Mouse (Mus musculus): ENCODE data around the gene Plxna4. TPM values are rescaled to one million over a fixed set of nuclear protein-coding genes. Genes with fewer than 3 reads are reported as not detected.
A peak's percentile ranks its signal among the peaks of the same experiment; 100 is the strongest.

The Plxna4 gene
- polyA plus RNA-seq, 1 experiment from 2014 or later = 7.4 TPM

GRCm38 (mm10) chr6:32330034-32330795 is 257.8 kb downstream of the Plxna4 start:
- Histone ChIP-seq H3K9me3 (ENCODE audit: control insufficient read depth, low read length) (no peaks in the 10 kb centered on the region), H3K9ac (ENCODE audit: low read length) (no peak overlapping the region), H3K36me3 (ENCODE audit: control insufficient read depth, insufficient read depth, low read length) (no peaks in the 10 kb centered on the region), H3K4me1 (ENCODE audit: control insufficient read depth, insufficient read depth, low read length) (peaks cover 6% of the 10 kb centered on the region), H3K27me3 (ENCODE audit: control insufficient read depth, insufficient read depth, low read length) (no peaks in the 10 kb centered on the region), H3K27ac (ENCODE audit: low read depth, low read length) (no peak overlapping the region), H3K4me3 (ENCODE audit: low read depth, low read length) (no peak overlapping the region), H3K4me2 (ENCODE audit: low read depth) (no peak overlapping the region)
- ATAC-seq (ENCODE audit: insufficient read depth, low FRiP score, low TSS enrichment) (no peak), DNase-seq (ENCODE audit: low spot score) (no peak)
- WGBS = 85% methylated on average over 9 of the region's 9 CpGs

DNA sequence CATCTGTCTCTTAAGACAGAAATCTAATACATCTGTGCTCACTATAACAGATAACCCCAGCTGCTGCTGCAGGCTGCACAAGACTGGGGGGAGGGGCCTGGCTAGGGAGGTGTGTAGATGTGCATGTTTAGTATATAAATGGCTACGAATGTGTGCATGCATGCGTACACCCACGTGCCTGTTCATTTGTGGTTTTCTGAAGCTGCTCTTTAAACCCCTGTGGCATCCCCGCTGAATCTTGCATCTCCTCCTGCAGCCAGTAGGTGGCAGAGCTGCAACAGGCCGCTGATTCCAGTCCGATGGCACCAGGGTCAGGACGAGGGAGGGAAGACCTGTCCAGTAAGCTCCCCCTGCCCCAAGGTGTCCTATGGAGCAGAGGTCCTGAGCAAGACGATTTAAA is 260.0 kb downstream of the Plxna4 start:
- no peak overlapping the region for H3K4me3 ChIP-seq (ENCODE audit: low read depth, low read length)
- no peaks in the 10 kb centered on the region for H3K27me3 ChIP-seq (ENCODE audit: control insufficient read depth, insufficient read depth, low read length)
- peak; percentile 68 for ATAC-seq (ENCODE audit: insufficient read depth, low FRiP score, low TSS enrichment)
- no peaks in the 10 kb centered on the region for H3K36me3 ChIP-seq (ENCODE audit: control insufficient read depth, insufficient read depth, low read length)
- peak; percentile 80 for DNase-seq (ENCODE audit: low spot score)
- WGBS = 6% methylated on average over 8 of the region's 8 CpGs
- H3K9me3 ChIP-seq (ENCODE audit: control insufficient read depth, low read length) = no peaks in the 10 kb centered on the region
- peaks cover 6% of the 10 kb centered on the region for H3K4me1 ChIP-seq (ENCODE audit: control insufficient read depth, insufficient read depth, low read length)
- H3K4me2 ChIP-seq (ENCODE audit: low read depth) = no peak overlapping the region
- H3K27ac ChIP-seq (ENCODE audit: low read depth, low read length) = no peak overlapping the region
- no peak overlapping the region for H3K9ac ChIP-seq (ENCODE audit: low read length)

DNA sequence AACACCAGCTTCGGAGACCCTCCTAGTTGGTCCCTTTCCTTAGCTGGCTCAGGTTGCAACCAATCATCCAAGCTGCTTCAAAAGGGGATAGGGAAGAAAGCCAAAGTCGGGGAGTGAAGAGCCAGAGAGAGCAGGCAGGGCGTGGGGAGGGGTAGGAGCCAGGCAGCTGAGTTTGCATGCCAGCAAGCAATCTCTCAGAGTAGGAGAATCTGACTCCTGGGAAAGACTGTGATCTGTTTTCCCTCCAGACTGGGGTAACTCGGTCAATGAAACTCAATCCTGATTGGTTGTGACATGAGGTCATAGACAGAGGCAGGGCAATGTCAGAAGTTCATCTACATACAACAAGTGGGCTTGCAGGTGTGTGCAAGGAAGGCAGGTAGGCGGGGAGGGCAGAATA is 260.8 kb downstream of the Plxna4 start:
- Histone ChIP-seq H3K36me3 (ENCODE audit: control insufficient read depth, insufficient read depth, low read length) (no peaks in the 10 kb centered on the region), H3K4me2 (ENCODE audit: low read depth) (no peak overlapping the region), H3K27ac (ENCODE audit: low read depth, low read length) (no peak overlapping the region), H3K4me3 (ENCODE audit: low read depth, low read length) (no peak overlapping the region), H3K4me1 (ENCODE audit: control insufficient read depth, insufficient read depth, low read length) (peaks cover 6% of the 10 kb centered on the region), H3K9ac (ENCODE audit: low read length) (no peak overlapping the region), H3K9me3 (ENCODE audit: control insufficient read depth, low read length) (no peaks in the 10 kb centered on the region), H3K27me3 (ENCODE audit: control insufficient read depth, insufficient read depth, low read length) (no peaks in the 10 kb centered on the region)
- no peak for ATAC-seq (ENCODE audit: insufficient read depth, low FRiP score, low TSS enrichment)
- WGBS = 30% methylated on average over 5 of the region's 5 CpGs
- DNase-seq (ENCODE audit: low spot score) = no peak

DNA sequence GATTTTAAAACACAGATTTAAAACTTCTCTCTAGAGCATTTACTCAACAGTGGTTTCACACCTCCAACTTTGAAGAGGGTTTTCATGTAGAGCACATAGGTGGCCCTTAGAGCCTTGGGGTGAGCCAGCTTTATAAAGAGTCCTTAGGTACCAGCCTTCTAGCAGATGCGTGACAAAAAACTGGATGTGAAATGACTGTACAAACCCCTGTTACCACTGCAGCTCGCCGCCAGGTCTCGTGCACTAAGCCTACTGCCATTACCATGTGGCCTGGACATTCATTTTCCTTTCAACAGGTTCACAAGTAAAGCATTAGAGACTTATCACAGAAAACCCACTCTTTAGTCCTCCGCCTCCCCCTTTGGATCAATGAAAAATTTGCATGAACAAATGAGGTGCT is 261.6 kb downstream of the Plxna4 start:
- peaks cover 6% of the 10 kb centered on the region for H3K4me1 ChIP-seq (ENCODE audit: control insufficient read depth, insufficient read depth, low read length)
- no peak overlapping the region for H3K9ac ChIP-seq (ENCODE audit: low read length)
- ATAC-seq (ENCODE audit: insufficient read depth, low FRiP score, low TSS enrichment) (no peak), DNase-seq (ENCODE audit: low spot score) (no peak)
- no peaks in the 10 kb centered on the region for H3K36me3 ChIP-seq (ENCODE audit: control insufficient read depth, insufficient read depth, low read length)
- no peak overlapping the region for H3K4me3 ChIP-seq (ENCODE audit: low read depth, low read length)
- WGBS = 92% methylated on average over 5 of the region's 5 CpGs
- H3K27ac ChIP-seq (ENCODE audit: low read depth, low read length) = no peak overlapping the region
- no peaks in the 10 kb centered on the region for H3K9me3 ChIP-seq (ENCODE audit: control insufficient read depth, low read length)
- no peak overlapping the region for H3K4me2 ChIP-seq (ENCODE audit: low read depth)
- no peaks in the 10 kb centered on the region for H3K27me3 ChIP-seq (ENCODE audit: control insufficient read depth, insufficient read depth, low read length)

DNA sequence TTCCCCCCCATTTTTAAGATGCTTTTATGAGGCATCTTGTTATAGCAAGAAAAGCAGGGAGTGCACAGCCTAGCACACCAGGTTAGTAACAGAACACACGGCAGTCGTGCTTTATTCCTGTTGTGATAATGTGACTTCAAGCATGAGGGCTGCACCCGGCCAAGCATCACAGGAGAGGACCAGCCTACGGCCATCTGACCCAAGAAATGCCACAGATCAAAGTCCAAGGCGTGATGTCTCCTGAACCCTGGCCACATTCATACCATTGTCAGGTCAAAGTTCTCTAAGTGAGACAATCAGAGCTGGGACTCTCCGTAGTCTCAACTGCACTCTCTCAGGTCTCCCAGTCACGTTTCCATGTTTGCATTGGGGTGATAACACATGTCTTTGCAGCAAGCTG is 262.1 kb downstream of the Plxna4 start:
- Histone ChIP-seq H3K9me3 (ENCODE audit: control insufficient read depth, low read length) (no peaks in the 10 kb centered on the region), H3K4me2 (ENCODE audit: low read depth) (no peak overlapping the region), H3K27me3 (ENCODE audit: control insufficient read depth, insufficient read depth, low read length) (no peaks in the 10 kb centered on the region), H3K9ac (ENCODE audit: low read length) (no peak overlapping the region), H3K27ac (ENCODE audit: low read depth, low read length) (no peak overlapping the region), H3K36me3 (ENCODE audit: control insufficient read depth, insufficient read depth, low read length) (no peaks in the 10 kb centered on the region), H3K4me3 (ENCODE audit: low read depth, low read length) (no peak overlapping the region), H3K4me1 (ENCODE audit: control insufficient read depth, insufficient read depth, low read length) (peaks cover 6% of the 10 kb centered on the region)
- WGBS = 84% methylated on average over 7 of the region's 7 CpGs
- no peak for DNase-seq (ENCODE audit: low spot score)
- ATAC-seq (ENCODE audit: insufficient read depth, low FRiP score, low TSS enrichment) = no peak

GRCm38 (mm10) chr6:32321187-32321586 is 266.8 kb downstream of the Plxna4 start:
- DNase-seq (ENCODE audit: low spot score) = peak; percentile 24
- H3K4me1 ChIP-seq (ENCODE audit: control insufficient read depth, insufficient read depth, low read length) = no peaks in the 10 kb centered on the region
- WGBS = 55% methylated on average over 3 of the region's 3 CpGs
- no peaks in the 10 kb centered on the region for H3K9me3 ChIP-seq (ENCODE audit: control insufficient read depth, low read length)
- no peak for ATAC-seq (ENCODE audit: insufficient read depth, low FRiP score, low TSS enrichment)
- H3K4me3 ChIP-seq (ENCODE audit: low read depth, low read length) = no peak overlapping the region
- H3K9ac ChIP-seq (ENCODE audit: low read length) = no peak overlapping the region
- no peaks in the 10 kb centered on the region for H3K36me3 ChIP-seq (ENCODE audit: control insufficient read depth, insufficient read depth, low read length)
- no peak overlapping the region for H3K4me2 ChIP-seq (ENCODE audit: low read depth)
- no peaks in the 10 kb centered on the region for H3K27me3 ChIP-seq (ENCODE audit: control insufficient read depth, insufficient read depth, low read length)
- no peak overlapping the region for H3K27ac ChIP-seq (ENCODE audit: low read depth, low read length)

DNA sequence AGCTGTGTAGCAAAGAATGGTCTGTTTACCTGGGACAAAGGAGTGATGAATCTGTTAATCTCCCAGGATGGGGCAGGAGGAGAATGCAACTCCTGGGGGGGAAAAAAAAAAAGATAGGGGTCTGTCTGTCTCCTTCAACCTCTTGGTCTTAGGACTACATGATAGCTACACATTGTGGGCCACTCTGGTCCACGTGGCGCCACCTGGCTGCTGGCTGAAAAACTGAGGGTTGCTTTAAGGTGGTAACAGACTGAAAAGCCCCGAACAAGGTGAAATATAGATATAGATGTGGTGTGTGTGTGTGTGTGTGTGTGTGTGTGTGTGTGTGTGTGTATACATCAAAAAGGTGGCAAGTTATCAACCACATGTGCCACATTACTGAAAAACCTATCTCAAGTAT is 267.7 kb downstream of the Plxna4 start:
- no peaks in the 10 kb centered on the region for H3K27me3 ChIP-seq (ENCODE audit: control insufficient read depth, insufficient read depth, low read length)
- ATAC-seq (ENCODE audit: insufficient read depth, low FRiP score, low TSS enrichment) (no peak), DNase-seq (ENCODE audit: low spot score) (no peak)
- no peak overlapping the region for H3K9ac ChIP-seq (ENCODE audit: low read length)
- H3K27ac ChIP-seq (ENCODE audit: low read depth, low read length) = no peak overlapping the region
- no peaks in the 10 kb centered on the region for H3K4me1 ChIP-seq (ENCODE audit: control insufficient read depth, insufficient read depth, low read length)
- WGBS = 48% methylated on average over 3 of the region's 3 CpGs
- no peak overlapping the region for H3K4me3 ChIP-seq (ENCODE audit: low read depth, low read length)
- no peaks in the 10 kb centered on the region for H3K9me3 ChIP-seq (ENCODE audit: control insufficient read depth, low read length)
- no peaks in the 10 kb centered on the region for H3K36me3 ChIP-seq (ENCODE audit: control insufficient read depth, insufficient read depth, low read length)
- H3K4me2 ChIP-seq (ENCODE audit: low read depth) = no peak overlapping the region

- no peak overlapping the region for H3K9ac ChIP-seq (ENCODE audit: low read length)
- DNase-seq (ENCODE audit: low spot score) = no peak
- no peak for ATAC-seq (ENCODE audit: insufficient read depth, low FRiP score, low TSS enrichment)
- H3K9me3 ChIP-seq (ENCODE audit: control insufficient read depth, low read length) = no peaks in the 10 kb centered on the region
- 85% methylated on average over 8 of the region's 8 CpGs for WGBS
- H3K4me1 ChIP-seq (ENCODE audit: control insufficient read depth, insufficient read depth, low read length) = no peaks in the 10 kb centered on the region
- no peaks in the 10 kb centered on the region for H3K27me3 ChIP-seq (ENCODE audit: control insufficient read depth, insufficient read depth, low read length)
- H3K4me3 ChIP-seq (ENCODE audit: low read depth, low read length) = no peak overlapping the region
- no peaks in the 10 kb centered on the region for H3K36me3 ChIP-seq (ENCODE audit: control insufficient read depth, insufficient read depth, low read length)
- H3K4me2 ChIP-seq (ENCODE audit: low read depth) = no peak overlapping the region
- no peak overlapping the region for H3K27ac ChIP-seq (ENCODE audit: low read depth, low read length)
Measured at GRCm38 (mm10) chr6:32317470-32317869, 270.5 kb downstream of the Plxna4 start.

DNA sequence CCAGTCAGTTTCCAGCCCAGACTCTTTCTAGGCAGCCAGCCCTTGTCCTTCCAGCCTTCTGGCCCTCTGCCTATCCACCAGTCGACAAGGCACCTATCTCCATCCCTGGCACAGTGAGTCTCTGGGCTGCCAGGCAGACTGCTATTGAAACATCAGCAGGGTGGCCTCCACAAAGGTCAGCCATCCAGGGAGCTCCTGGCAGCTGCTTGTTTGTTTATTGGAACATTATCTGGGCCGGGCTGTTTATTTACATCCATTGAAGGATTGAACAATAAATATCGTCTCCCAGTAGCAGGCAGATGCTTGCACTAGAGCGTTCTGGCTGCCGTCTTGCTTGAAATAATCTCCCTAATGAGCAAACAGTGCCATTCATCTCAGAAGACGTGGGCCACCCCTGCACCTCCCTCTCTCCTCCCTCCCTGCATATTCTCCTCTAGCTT is 273.0 kb downstream of the Plxna4 start:
- DNase-seq (ENCODE audit: low spot score) = no peak
- H3K9ac ChIP-seq (ENCODE audit: low read length) = no peak overlapping the region
- WGBS = 46% methylated on average over 6 of the region's 6 CpGs
- no peak overlapping the region for H3K27ac ChIP-seq (ENCODE audit: low read depth, low read length)
- no peak overlapping the region for H3K4me2 ChIP-seq (ENCODE audit: low read depth)
- no peaks in the 10 kb centered on the region for H3K9me3 ChIP-seq (ENCODE audit: control insufficient read depth, low read length)
- ATAC-seq (ENCODE audit: insufficient read depth, low FRiP score, low TSS enrichment) = no peak
- H3K36me3 ChIP-seq (ENCODE audit: control insufficient read depth, insufficient read depth, low read length) = no peaks in the 10 kb centered on the region
- no peaks in the 10 kb centered on the region for H3K27me3 ChIP-seq (ENCODE audit: control insufficient read depth, insufficient read depth, low read length)
- H3K4me3 ChIP-seq (ENCODE audit: low read depth, low read length) = no peak overlapping the region
- H3K4me1 ChIP-seq (ENCODE audit: control insufficient read depth, insufficient read depth, low read length) = no peaks in the 10 kb centered on the region
